Mouse (Mus musculus): ENCODE measurements around the gene Ppp1r8. TPM values are rescaled to one million over a fixed set of nuclear protein-coding genes. Genes with fewer than 3 reads are reported as not detected.

The Ppp1r8 gene
- polyA plus RNA-seq, 2 experiments = 33.8 to 37.2 TPM

DNA sequence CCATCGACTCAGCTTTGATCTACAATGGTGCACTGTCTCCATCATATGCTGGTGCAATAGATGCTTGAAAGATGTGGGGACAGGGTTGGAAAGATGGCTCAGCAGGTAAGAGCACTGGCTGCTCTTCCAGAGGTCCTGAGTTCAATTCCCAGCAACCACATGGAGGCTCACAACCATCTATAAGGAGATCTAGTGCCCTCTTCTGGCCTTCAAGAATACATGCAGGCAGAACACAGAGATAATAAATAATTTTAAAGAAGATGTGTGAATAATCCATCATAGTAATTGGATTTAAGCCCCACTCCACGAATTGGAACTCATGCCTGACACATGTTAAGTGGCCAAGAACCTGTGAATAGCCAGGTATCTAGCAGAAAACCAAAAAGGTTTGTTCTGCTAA lies 24.5 kb downstream of the Ppp1r8 start:
- ATAC-seq (ENCODE audit: insufficient read depth) = no peak
- Histone ChIP-seq H3K27ac (no peak overlapping the region), H3K9me3 (ENCODE audit: control insufficient read depth, low read length) (no peaks in the 10 kb centered on the region), H3K36me3 (replicated peaks; ENCODE audit: control insufficient read depth, insufficient read depth, low read depth) (no peaks in the 10 kb centered on the region), H3K4me3 (ENCODE audit: insufficient read depth in 1 of 2, low read depth in 2 of 2, low read length in 2 of 2) (no peak overlapping the region), H3K4me2 (ENCODE audit: low read depth) (no peak overlapping the region), H3K27me3 (ENCODE audit: control insufficient read depth, insufficient read depth, low read length) (no peaks in the 10 kb centered on the region), H3K9ac (replicated peaks) (no peak overlapping the region), H3K4me1 (replicated peaks; ENCODE audit: control insufficient read depth in 2 of 2, insufficient read depth in 2 of 2, low read length in 1 of 2) (no peaks in the 10 kb centered on the region)
- 49% methylated on average over 2 of the region's 2 CpGs for WGBS (ENCODE audit: insufficient replicate concordance)
- TF ChIP-seq CTCF (IDR thresholded peaks at IDR 0.05; ENCODE audit: low read depth) (peak; percentile 41), EP300 (IDR thresholded peaks at IDR 0.05; ENCODE audit: low read depth) (no peak)
- DNase-seq (ENCODE audit: low read depth in 3 of 3, low spot score in 3 of 3) = no peak

DNA sequence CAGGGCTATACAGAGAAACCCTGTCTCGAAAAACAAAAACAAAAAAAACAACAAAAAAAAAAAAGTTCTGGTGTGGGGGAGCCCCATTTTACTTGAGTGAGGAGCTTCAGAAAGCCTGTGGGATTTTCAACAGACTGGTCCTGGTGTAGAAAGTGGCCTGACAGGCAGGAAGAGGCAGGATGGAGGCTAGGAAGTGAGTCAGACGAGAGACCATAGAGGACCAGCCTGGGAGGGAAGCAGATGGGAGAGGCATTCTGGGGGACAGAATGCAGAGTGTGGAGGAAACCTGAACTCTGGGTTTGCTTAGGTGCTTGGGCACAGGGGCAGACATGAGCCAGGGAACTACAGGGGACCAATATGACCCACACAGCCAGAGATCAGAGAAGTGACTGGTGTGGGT lies 26.1 kb downstream of the Ppp1r8 start:
- Histone ChIP-seq H3K4me2 (ENCODE audit: low read depth) (no peak overlapping the region), H3K4me1 (replicated peaks; ENCODE audit: control insufficient read depth in 2 of 2, insufficient read depth in 2 of 2, low read length in 1 of 2) (no peaks in the 10 kb centered on the region), H3K36me3 (replicated peaks; ENCODE audit: control insufficient read depth, insufficient read depth, low read depth) (no peaks in the 10 kb centered on the region), H3K27me3 (ENCODE audit: control insufficient read depth, insufficient read depth, low read length) (no peaks in the 10 kb centered on the region), H3K9me3 (ENCODE audit: control insufficient read depth, low read length) (no peaks in the 10 kb centered on the region), H3K27ac (no peak overlapping the region), H3K4me3 (ENCODE audit: insufficient read depth in 1 of 2, low read depth in 2 of 2, low read length in 2 of 2) (no peak overlapping the region), H3K9ac (replicated peaks) (no peak overlapping the region)
- DNase-seq (ENCODE audit: low read depth in 3 of 3, low spot score in 3 of 3) (no peak), ATAC-seq (ENCODE audit: insufficient read depth) (no peak)
- WGBS (ENCODE audit: insufficient replicate concordance) = 46% methylated on average over 2 of the region's 2 CpGs
- TF ChIP-seq EP300 (IDR thresholded peaks at IDR 0.05; ENCODE audit: low read depth) = no peak
- no peak for TF ChIP-seq CTCF (IDR thresholded peaks at IDR 0.05; ENCODE audit: low read depth)

DNA sequence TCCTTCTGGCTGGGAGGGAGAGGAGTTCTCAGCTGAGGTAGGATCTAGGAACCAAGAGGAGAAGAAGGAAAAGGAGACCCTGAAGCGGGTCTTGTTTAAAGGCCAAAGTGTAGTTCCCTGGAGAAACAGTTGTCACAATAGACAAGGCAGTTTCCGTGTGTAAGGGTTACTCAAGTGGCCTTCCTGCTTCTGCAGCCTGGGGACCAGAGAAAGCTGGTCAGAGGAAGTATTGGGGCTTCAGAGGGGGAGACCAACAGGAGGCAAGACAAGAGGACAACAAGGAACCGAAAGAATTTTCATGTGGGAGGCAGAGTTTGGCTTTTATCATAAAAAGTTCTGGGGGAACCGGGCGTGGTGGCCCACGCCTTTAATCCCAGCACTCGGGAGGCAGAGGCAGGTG lies 26.6 kb downstream of the Ppp1r8 start:
- DNase-seq (ENCODE audit: low read depth in 3 of 3, low spot score in 3 of 3) (no peak), ATAC-seq (ENCODE audit: insufficient read depth) (no peak)
- H3K4me3 ChIP-seq (ENCODE audit: insufficient read depth in 1 of 2, low read depth in 2 of 2, low read length in 2 of 2) = no peak overlapping the region
- no peaks in the 10 kb centered on the region for H3K36me3 ChIP-seq (replicated peaks; ENCODE audit: control insufficient read depth, insufficient read depth, low read depth)
- 45% methylated on average over 7 of the region's 7 CpGs for WGBS (ENCODE audit: insufficient replicate concordance)
- H3K27ac ChIP-seq = no peak overlapping the region
- H3K4me2 ChIP-seq (ENCODE audit: low read depth) = no peak overlapping the region
- no peak overlapping the region for H3K9ac ChIP-seq (replicated peaks)
- no peak for TF ChIP-seq EP300 (IDR thresholded peaks at IDR 0.05; ENCODE audit: low read depth)
- TF ChIP-seq CTCF (IDR thresholded peaks at IDR 0.05; ENCODE audit: low read depth) = no peak
- H3K9me3 ChIP-seq (ENCODE audit: control insufficient read depth, low read length) = no peaks in the 10 kb centered on the region
- H3K27me3 ChIP-seq (ENCODE audit: control insufficient read depth, insufficient read depth, low read length) = no peaks in the 10 kb centered on the region
- no peaks in the 10 kb centered on the region for H3K4me1 ChIP-seq (replicated peaks; ENCODE audit: control insufficient read depth in 2 of 2, insufficient read depth in 2 of 2, low read length in 1 of 2)

DNA sequence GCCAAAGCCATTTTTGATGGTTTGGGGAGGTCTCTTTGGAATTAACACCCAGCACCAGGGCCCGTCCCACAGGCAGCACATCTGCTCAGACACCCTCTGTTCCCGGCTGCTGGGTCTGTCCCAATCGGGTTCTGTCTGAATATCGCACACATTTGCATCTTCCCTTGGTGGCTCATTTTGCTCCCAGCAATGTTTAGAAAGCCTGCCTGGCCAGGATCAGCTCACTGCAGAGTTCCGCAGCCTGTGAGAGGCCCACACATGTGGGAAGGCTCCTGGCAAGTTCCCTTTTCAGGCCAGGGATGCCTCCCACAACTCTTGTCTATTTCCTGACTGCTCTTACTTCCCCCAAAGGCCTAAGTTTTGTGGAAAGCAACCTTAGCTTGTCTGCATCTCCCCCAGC lies 33.3 kb downstream of the Ppp1r8 start:
- TF ChIP-seq CTCF (IDR thresholded peaks at IDR 0.05; ENCODE audit: low read depth) = no peak
- no peak for DNase-seq (ENCODE audit: low read depth in 3 of 3, low spot score in 3 of 3)
- Histone ChIP-seq H3K9me3 (ENCODE audit: control insufficient read depth, low read length) (no peaks in the 10 kb centered on the region), H3K27me3 (ENCODE audit: control insufficient read depth, insufficient read depth, low read length) (no peaks in the 10 kb centered on the region), H3K4me3 (ENCODE audit: insufficient read depth in 1 of 2, low read depth in 2 of 2, low read length in 2 of 2) (no peak overlapping the region), H3K27ac (no peak overlapping the region), H3K4me1 (replicated peaks; ENCODE audit: control insufficient read depth in 2 of 2, insufficient read depth in 2 of 2, low read length in 1 of 2) (peaks cover 0 to 5% of the 10 kb centered on the region in 2 experiments; a peak in 2 of 4 replicates), H3K36me3 (replicated peaks; ENCODE audit: control insufficient read depth, insufficient read depth, low read depth) (no peaks in the 10 kb centered on the region), H3K9ac (replicated peaks) (no peak overlapping the region), H3K4me2 (ENCODE audit: low read depth) (no peak overlapping the region)
- no peak for ATAC-seq (ENCODE audit: insufficient read depth)
- WGBS (ENCODE audit: insufficient replicate concordance) = 47% methylated on average over 5 of the region's 5 CpGs

DNA sequence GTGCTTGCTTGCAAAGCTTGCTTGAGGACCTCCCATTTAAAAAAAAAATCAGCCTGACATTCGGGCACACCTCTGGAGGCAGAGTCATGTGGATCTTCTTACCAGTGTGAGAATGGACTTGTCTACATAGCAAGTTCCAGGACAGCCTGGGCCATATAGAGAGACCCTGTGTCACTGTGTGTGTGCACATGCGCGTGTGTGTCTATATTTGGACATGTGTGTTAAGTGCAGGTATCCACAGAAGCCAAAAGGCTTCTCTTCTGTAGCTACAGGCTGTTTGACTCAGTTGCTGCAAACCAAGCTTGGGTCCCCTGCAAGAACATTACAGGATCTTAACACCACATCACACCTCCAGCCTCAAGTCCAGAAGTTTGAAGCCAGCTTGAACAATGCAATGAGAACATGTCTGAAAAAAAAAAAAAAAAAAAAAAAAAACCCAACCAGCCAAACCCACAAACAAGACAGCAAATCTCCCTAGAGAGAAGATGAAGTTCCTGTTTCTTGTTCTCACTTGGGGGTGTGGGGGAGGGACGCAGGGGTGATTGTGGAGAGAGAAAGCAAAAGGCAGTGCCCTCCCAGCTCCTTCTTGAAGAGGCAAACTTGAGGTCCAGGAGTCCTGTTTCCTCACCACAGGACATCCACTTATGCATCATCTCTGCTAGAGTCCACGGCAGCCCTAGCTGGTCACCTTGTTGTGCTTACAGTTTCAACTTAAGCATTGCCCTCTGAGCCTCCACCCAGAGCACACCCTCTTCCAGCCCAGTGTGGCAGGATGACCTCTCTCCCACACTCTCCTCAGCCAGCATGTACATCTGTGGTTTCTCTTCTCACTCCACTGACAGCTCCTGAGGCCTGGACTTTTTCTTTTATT lies 35.0 kb downstream of the Ppp1r8 start:
- no peak for DNase-seq (ENCODE audit: low read depth in 3 of 3, low spot score in 3 of 3)
- ATAC-seq (ENCODE audit: insufficient read depth) = no peak

More for the DNA sequence above, 35.0 kb downstream of the Ppp1r8 start:
- no peaks in the 10 kb centered on the region for H3K27me3 ChIP-seq (ENCODE audit: control insufficient read depth, insufficient read depth, low read length)
- H3K4me1 ChIP-seq (replicated peaks; ENCODE audit: control insufficient read depth in 2 of 2, insufficient read depth in 2 of 2, low read length in 1 of 2) = peaks cover 0 to 5% of the 10 kb centered on the region in 2 experiments; a peak in 2 of 4 replicates
- H3K9me3 ChIP-seq (ENCODE audit: control insufficient read depth, low read length) = no peaks in the 10 kb centered on the region
- TF ChIP-seq CTCF (IDR thresholded peaks at IDR 0.05; ENCODE audit: low read depth) (no peak), EP300 (IDR thresholded peaks at IDR 0.05; ENCODE audit: low read depth) (no peak)
- no peaks in the 10 kb centered on the region for H3K36me3 ChIP-seq (replicated peaks; ENCODE audit: control insufficient read depth, insufficient read depth, low read depth)
- H3K27ac ChIP-seq = no peak overlapping the region
- H3K9ac ChIP-seq (replicated peaks) = no peak overlapping the region
- 28% methylated on average over 5 of the region's 5 CpGs for WGBS (ENCODE audit: insufficient replicate concordance)
- no peak overlapping the region for H3K4me2 ChIP-seq (ENCODE audit: low read depth)
- H3K4me3 ChIP-seq (ENCODE audit: insufficient read depth in 1 of 2, low read depth in 2 of 2, low read length in 2 of 2) = no peak overlapping the region
